Mouse (Mus musculus) embryonic fibroblast, embryonic 13.5 days (primary cell): ENCODE measurements around the gene Cutal. TPM values are rescaled to one million over a fixed set of nuclear protein-coding genes. Genes with fewer than 3 reads are reported as not detected.

ENCODE experiments used
- H3K27ac ChIP-seq: 2 replicates; pipeline ENCODE4 v1.5.1; 2012; ENCODE audit warnings: low read length, control low read depth, inconsistent platforms; ENCODE audit not compliant: insufficient read depth
- H3K4me1 ChIP-seq: 2 replicates; pipeline ENCODE4 v1.6.1; 2011; ENCODE audit warnings: low read length; ENCODE audit not compliant: control insufficient read depth, insufficient read depth
- H3K4me3 ChIP-seq: 2 replicates; pipeline ENCODE4 v1.5.1; 2011; ENCODE audit warnings: mild to moderate bottlenecking, control low read depth, low read length; ENCODE audit not compliant: insufficient read depth
- CTCF ChIP-seq: IDR thresholded peaks from 2 replicates; pipeline ENCODE4 v1.5.1; 2011; ENCODE audit warnings: mild to moderate bottlenecking, control low read depth, low read length, moderate library complexity, borderline replicate concordance; ENCODE audit not compliant: insufficient read depth
- POLR2A ChIP-seq: IDR thresholded peaks from 2 replicates; pipeline ENCODE4 v1.6.1; 2011; ENCODE audit warnings: low read depth, mild to moderate bottlenecking, control low read depth, low read length, moderate library complexity
- polyA plus RNA-seq: library from polyadenylated mRNA; stranded (reverse); fragments of >200 nt; gene quantifications from 2 replicates; pipeline ENCODE4 v1.2.4, GENCODE M21; 2011; ENCODE audit warnings: low read depth; ENCODE audit not compliant: missing spikeins, insufficient read length

The Cutal gene
- polyA plus RNA-seq, 1 experiment: not detected

DNA sequence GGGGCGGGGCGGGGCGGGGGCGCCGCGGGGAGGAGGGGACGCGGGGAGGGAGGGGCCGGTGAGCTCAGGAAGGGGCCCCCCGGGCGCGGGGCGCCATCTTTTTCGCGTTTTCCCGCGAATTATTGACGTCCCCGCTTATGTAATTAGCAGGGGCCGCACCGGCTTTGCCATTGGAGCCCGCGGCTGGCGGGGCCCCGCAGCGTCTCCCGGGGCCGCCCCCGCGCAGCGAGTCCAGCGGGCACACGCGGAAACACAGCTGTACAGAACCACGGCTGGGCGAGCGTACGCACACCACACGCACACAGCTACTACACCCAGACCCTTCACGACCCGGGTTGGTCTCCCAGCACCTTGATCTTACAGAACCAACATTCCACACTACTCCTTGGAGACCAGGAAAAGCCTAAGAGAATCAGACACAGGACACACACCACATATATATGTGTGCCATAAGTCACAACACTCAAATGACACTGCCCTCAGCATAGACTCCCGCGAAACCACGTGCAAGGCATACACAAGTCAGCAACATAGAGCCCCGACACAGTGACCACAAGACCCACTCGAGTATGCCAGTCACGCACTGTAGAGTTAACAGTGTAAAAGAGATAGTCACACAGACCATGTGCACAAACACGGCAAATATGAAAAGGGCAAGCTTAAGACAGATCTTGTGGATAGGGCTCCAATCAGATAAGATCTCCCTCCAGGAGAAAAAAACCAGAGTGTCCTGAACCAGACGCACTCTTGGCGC lies 40.0 kb downstream of the Cutal start:
- no peak for TF ChIP-seq CTCF
- peak; percentile 51; the same call in 1 of the 2 replicates for TF ChIP-seq POLR2A
- peak overlapping the region; percentile 70 for H3K4me3 ChIP-seq
- no peaks in the 10 kb centered on the region for H3K4me1 ChIP-seq
- H3K27ac ChIP-seq: no peak overlapping the region

DNA sequence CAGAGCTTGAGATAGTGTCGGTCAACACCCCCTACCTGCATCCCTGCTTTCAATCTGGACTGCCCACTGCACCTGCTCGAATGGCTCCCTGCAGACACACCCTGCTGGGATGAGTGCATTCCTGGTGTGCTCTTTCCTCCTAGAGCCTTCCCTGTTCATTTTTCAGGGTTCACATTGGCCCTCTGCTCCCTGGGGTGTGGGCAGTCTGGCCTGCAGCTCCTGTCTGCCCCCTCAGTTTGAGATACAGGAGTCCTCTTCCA lies 40.6 kb downstream of the Cutal start:
- TF ChIP-seq POLR2A (no peak), CTCF (no peak)
- Histone ChIP-seq H3K4me3 (no peak overlapping the region), H3K27ac (no peak overlapping the region), H3K4me1 (no peaks in the 10 kb centered on the region)

DNA sequence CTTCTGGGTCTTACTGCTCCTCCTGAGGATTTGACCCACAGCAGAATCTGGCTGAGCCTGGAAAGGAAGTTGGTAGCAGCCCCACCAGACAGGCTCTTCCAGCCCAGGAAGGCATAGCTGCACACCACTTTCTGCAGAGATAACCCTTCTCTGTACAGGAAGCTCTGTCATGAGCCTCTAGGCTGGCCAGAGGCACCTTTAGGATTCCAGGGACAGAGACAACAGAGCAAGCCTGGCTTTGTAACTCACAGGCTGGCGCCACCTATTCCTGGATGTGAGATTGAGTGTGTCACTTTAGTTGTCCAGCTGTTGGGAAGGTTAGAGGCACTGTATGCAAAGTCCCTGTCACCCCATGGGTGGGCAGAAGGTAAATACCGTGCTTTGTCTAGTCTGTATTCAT lies 40.9 kb downstream of the Cutal start:
- Histone ChIP-seq H3K27ac (no peak overlapping the region), H3K4me3 (no peak overlapping the region), H3K4me1 (no peaks in the 10 kb centered on the region)
- TF ChIP-seq CTCF (no peak), POLR2A (no peak)

DNA sequence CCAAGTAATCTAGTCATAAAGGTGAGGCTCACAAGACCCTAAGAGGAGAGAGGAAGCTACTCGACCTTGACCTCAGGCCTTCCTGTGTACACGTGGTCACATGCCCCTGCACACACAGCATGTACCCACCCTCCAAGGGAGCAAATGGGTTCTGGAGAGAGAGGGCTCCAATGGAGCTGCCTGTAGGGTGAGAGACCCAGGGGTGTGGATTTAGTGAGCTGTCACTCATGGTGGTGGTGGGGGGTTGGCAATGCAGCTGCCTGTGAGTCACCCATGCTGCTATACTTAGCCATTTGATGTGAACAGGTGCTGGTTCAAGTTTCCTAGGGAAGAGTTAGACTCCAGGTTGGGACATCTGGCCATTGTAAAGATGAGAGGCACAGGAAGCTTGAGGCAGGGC lies 45.9 kb downstream of the Cutal start:
- Histone ChIP-seq H3K27ac (no peak overlapping the region), H3K4me1 (no peaks in the 10 kb centered on the region), H3K4me3 (no peak overlapping the region)
- no peak for TF ChIP-seq POLR2A
- no peak for TF ChIP-seq CTCF

DNA sequence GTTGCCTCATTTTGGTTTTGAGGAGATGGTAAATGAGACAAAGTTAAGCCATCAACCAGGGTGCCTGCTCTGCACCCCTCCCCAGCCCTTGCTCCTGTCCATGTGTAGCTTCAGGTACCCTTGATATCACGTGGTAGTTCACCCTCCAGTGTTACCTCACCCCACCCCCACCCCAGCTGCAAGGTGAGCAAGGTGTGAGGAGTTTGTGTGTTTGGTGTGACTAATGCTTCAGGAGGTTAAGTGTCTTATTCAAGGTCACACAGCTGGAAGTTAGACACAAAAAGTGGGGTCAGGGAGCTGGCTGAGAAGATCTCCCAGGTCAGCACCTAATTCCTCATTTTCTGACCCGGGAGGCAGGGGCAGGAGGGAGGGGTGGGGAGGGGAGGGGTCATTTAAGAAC lies 48.5 kb downstream of the Cutal start:
- no peak overlapping the region for H3K4me3 ChIP-seq
- H3K27ac ChIP-seq: no peak overlapping the region
- H3K4me1 ChIP-seq: no peaks in the 10 kb centered on the region
- no peak for TF ChIP-seq POLR2A
- TF ChIP-seq CTCF: no peak

DNA sequence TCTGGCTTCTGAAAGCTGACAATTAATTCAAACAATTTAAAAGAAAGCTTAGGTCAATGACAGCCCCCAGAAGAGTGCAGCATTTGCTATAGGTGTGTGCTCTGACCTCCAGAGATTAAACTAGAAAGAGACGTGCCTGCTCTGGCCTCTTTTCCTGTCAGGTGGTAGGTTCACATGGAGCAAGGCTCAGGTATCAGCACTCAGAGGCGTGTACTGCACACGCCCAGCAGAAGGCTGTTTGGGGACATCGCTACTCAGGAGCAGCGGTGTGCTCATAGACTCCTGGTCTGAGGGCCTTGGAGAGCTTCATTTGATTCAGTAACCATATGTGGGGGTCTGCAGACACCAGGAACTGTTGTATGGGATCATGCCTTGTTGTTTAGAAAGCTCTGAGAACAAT lies 53.1 kb downstream of the Cutal start:
- H3K4me3 ChIP-seq: no peak overlapping the region
- H3K27ac ChIP-seq: no peak overlapping the region
- TF ChIP-seq POLR2A (no peak), CTCF (no peak)
- H3K4me1 ChIP-seq: no peaks in the 10 kb centered on the region

DNA sequence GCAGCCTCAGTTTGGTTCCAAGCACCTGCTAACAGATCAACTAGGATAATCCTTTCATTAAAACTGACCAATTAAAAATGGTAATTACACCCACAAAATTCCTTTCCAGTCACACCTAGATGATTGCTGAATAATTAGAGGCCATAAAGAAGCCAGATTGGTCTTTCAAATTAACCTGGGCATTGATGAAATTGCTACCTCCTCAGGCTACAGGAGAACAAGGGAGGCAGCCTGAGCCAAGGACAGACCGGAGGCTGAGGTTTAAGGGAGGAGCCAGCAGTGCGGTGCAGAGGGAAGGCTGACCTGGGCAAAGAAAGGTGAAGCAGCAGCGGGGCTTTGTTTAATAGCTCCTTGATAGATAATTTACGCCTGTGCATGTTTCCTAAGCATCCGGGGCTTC lies 63.3 kb downstream of the Cutal start:
- no peaks in the 10 kb centered on the region for H3K4me1 ChIP-seq
- no peak overlapping the region for H3K27ac ChIP-seq
- no peak overlapping the region for H3K4me3 ChIP-seq
- TF ChIP-seq CTCF (no peak), POLR2A (no peak)

DNA sequence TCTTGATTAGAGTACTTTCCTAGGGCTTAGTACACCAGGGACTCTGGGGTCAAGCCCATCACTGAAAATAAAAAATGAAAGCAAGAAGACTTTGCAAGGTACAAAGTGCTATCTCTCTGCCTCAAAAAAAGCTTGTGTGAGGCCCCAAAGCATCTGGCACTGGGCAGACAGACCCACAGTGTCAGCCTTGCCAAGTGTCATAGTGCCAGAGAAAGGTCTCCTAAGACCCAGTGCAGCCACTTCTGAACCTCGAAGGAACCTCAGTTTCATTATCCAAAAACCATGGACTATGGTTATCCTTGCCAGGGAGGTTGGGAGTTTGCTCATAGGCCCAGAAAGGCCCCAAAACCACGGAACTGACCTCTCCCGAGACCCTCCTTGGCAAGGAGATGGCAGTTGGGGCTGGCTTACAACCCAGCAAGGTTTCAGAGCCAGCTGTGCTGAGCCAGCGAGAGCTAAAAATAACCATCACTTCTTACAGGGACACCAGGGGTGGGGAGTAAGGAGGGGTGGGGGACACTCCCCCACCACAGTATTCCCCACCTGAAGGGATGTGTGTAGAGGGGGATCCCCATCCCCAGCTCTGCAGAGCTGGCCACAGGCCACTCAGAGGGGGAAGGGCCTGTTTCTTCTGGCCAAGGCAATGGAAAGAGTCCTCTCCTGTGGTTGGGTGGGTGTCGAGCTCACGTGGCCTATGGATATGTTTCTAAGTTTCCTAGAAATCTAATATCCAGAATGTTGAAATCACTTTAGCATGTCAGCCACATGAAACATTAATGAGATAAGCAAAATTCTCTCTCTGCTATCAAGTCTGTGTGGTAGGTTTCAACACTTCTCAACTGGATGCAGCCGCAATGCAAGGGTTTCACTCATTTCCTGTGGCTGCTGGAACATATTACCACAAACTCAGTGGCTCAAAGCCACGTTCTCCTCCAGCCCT lies 64.3 kb downstream of the Cutal start:
- no peak for TF ChIP-seq CTCF
- Histone ChIP-seq H3K4me3 (no peak overlapping the region), H3K4me1 (no peaks in the 10 kb centered on the region), H3K27ac (no peak overlapping the region)

DNA sequence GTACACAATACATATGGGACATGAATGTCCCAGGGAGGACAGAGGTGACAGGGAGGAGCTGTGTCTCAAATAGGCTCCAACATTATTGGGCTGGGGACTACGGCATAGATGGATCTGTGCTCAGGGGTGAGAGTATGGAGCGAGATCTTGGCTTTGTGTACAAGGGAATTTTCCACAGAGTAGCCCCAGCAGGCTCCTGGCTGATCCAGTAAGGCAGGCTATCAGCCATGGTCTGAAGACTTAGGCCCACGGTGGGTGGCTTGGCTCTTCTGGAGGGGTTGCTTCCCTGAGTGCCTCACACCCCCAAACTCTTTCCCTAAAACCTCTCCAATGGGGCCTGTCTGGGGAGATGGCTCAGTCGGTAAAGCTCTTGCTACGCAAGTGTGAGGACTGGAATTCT lies 66.0 kb downstream of the Cutal start:
- Histone ChIP-seq H3K4me3 (no peak overlapping the region), H3K4me1 (no peaks in the 10 kb centered on the region), H3K27ac (no peak overlapping the region)
- no peak for TF ChIP-seq POLR2A
- no peak for TF ChIP-seq CTCF

DNA sequence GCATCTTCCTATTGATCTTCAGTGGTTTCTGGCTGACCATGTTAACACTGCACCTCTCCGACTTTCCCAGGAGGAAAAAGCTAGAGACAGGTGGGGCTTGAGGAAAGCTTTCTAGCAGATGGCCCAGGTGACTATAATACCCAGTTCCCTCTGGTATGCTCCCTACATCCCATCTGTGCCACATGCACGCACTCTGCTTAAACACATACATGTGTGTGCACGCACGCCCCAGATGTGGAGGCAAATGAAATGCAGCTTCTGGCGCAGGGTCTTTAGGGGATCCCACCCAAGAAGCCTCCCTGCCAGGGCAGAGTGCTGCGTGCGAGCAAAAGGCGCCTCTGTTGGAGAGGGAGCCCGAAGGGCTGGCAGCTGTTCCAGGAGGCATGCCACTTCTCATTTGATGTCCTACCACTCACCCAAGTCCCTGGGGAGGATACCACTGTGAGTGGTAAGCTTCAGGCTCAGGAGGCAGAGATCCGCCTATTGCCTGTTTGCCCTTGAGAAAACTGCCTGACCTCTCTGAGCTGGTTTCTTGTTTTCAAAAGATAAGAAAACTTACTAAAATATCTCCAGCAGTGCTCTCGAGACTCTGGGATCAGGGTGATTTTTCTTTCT lies 67.0 kb downstream of the Cutal start:
- H3K4me1 ChIP-seq: no peaks in the 10 kb centered on the region
- TF ChIP-seq CTCF (no peak), POLR2A (no peak)
- H3K27ac ChIP-seq: no peak overlapping the region
- H3K4me3 ChIP-seq: no peak overlapping the region

Other genes with a start within 250 kb of the Cutal start
- gene Gapvd1, start 119.2 kb upstream of the Cutal start, polyA plus RNA-seq: 75.1 and 80.4 TPM in 2 replicates
- gene Hspa5, start 102.4 kb upstream of the Cutal start, polyA plus RNA-seq: 977 and 1,088 TPM in 2 replicates
- 40.7 and 41.3 TPM in 2 replicates for gene Rabepk, start 74.5 kb upstream of the Cutal start, polyA plus RNA-seq
- 65.6 and 73.5 TPM in 2 replicates for gene Fbxw2, start 48.1 kb upstream of the Cutal start, polyA plus RNA-seq
- gene Gm34653, start 41.4 kb upstream of the Cutal start, polyA plus RNA-seq: not detected in 2 replicates
- 65.7 and 67.6 TPM in 2 replicates for gene Psmd5, start 572 bp downstream of the Cutal start, polyA plus RNA-seq
- gene Phf19, start 39.6 kb downstream of the Cutal start, polyA plus RNA-seq: 5.9 and 7.6 TPM in 2 replicates
- gene Traf1, start 87.4 kb downstream of the Cutal start, polyA plus RNA-seq: 2.0 and 2.3 TPM in 2 replicates
- not detected in 2 replicates for gene Hc, start 187.0 kb downstream of the Cutal start, polyA plus RNA-seq
- 1.8 TPM in 1 of 2 replicates, not detected in the other for gene AI182371, start 227.1 kb downstream of the Cutal start, polyA plus RNA-seq
- gene Cntrl, start 235.1 kb downstream of the Cutal start, polyA plus RNA-seq: 14.3 and 24.4 TPM in 2 replicates